Mouse (Mus musculus) stomach, postnatal 0 days (tissue): ENCODE data around the gene Dnaic1. TPM values are rescaled to one million over a fixed set of nuclear protein-coding genes. Genes with fewer than 3 reads are reported as not detected.

Source experiments
- ATAC-seq: fragments of 200-750 bp; cut with Nextera tagmentation; 2 replicates; pipeline ENCODE4 v1.8.0; 2017; ENCODE audit not compliant: low FRiP score, low TSS enrichment
- DNase-seq: peaks from one replicate; pipeline ENCODE4 v3.0.0-alpha.2; 2016; ENCODE audit warnings: low spot score
- H3K27ac ChIP-seq: fragments of 300-500 bp; sonication (generic); replicated peaks from 2 replicates; pipeline ENCODE4 v1.5.1; 2014; ENCODE audit warnings: mild to moderate bottlenecking, control low read depth
- H3K27me3 ChIP-seq: fragments of 300-500 bp; sonication (generic); 2 replicates; pipeline ENCODE4 v1.6.1; 2014; ENCODE audit warnings: low read length; ENCODE audit not compliant: control insufficient read depth, insufficient read depth
- H3K36me3 ChIP-seq: fragments of 300-500 bp; sonication (generic); 2 replicates; pipeline ENCODE4 v1.6.1; 2014; ENCODE audit warnings: low read length, mixed read lengths; ENCODE audit not compliant: control insufficient read depth, insufficient read depth
- H3K4me1 ChIP-seq: fragments of 300-500 bp; sonication (generic); replicated peaks from 2 replicates; pipeline ENCODE4 v1.6.1; 2014; ENCODE audit warnings: antibody characterized with exemption; ENCODE audit not compliant: control insufficient read depth, insufficient read depth
- H3K4me2 ChIP-seq: fragments of 300-500 bp; sonication (generic); replicated peaks from 2 replicates; pipeline ENCODE4 v1.6.1; 2014; ENCODE audit warnings: low read depth, mild to moderate bottlenecking, control low read depth, moderate library complexity
- H3K4me3 ChIP-seq: fragments of 300-500 bp; sonication (generic); 2 replicates; pipeline ENCODE4 v1.5.1; 2014; ENCODE audit warnings: low read depth, low read length, control low read depth
- H3K9ac ChIP-seq: fragments of 300-500 bp; sonication (generic); 2 replicates; pipeline ENCODE4 v1.6.1; 2014; ENCODE audit warnings: mild to moderate bottlenecking, low read length, control low read depth, mixed read lengths
- H3K9me3 ChIP-seq: fragments of 300-500 bp; sonication (generic); 2 replicates; pipeline ENCODE4 v1.6.1; 2016; ENCODE audit warnings: low read length; ENCODE audit not compliant: control insufficient read depth
- CTCF ChIP-seq: IDR thresholded peaks from 2 replicates; pipeline ENCODE4 v1.5.1; 2016; ENCODE audit warnings: antibody characterized with exemption, low read depth, mild to moderate bottlenecking, moderate library complexity
- EP300 ChIP-seq: optimal IDR thresholded peaks from 2 replicates; pipeline ENCODE3; 2016; ENCODE audit warnings: antibody characterized with exemption
- WGBS: fragments of 180-500 bp; shearing (Covaris S2); extraction: QIAGEN DNeasy Blood & Tissue Kit; methylation state at CpG from one replicate; pipeline ENCODE4 v1.1.7; 2014; 5-methylcytosine and 5-hydroxymethylcytosine counted together
- polyA plus RNA-seq: library from polyadenylated mRNA; unstranded; fragments of >200 nt; fragmentation: Nextera tagmentation; extraction: Ambion mirVana; gene quantifications from 2 replicates; pipeline ENCODE4 v1.2.1, GENCODE M21; 2015

Gene Dnaic1
- polyA plus RNA-seq, 1 experiment from 2014 or later, result 6.0 TPM

DNA sequence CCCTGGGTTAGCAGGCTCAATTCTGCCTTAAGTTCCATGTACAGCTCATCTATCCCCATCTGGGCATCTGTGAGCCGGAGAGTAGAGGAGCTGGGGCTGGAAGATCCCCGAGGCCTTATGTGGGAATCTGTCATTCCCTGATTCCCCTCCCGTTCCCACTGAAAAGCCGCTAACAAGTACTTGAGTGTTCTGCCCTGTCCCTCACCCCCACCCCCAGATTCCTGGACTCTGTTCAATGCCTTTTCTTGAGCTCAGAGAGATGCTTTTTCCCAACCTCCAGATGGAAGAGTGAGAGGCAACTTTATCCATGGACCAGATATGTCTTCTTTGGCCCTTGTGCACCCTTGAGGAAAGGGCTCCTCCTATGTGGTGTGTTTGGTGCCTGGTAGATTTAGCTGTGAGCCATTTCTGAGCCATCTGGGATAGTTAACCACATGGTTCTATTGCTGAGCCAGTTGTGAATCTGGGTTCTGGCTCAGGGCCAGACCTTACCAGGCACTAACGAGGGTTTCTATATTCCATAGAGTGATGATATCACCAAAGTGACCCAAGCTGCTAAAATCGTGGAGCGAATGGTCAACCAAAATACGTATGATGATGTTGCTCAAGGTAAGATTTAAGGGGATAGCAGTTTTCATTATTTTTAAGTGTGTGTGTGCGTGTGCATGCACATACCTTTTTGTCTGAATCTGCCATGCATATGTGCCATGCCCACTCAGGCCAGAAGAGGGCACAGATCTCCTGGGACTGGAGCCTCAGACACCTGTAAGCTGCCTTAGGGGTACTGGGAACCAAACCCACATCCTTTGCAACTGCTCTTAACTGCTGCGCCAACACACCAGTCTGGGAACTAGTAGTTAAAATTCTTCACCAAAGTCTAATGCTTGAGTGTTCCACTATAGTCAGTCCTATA lies 40.4 kb downstream of the Dnaic1 start:
- no peaks in the 10 kb centered on the region for H3K27me3 ChIP-seq
- no peak overlapping the region for H3K4me2 ChIP-seq
- no peak for DNase-seq
- TF ChIP-seq CTCF, result peak; percentile 51
- no peak for TF ChIP-seq EP300
- H3K36me3 ChIP-seq, result no peaks in the 10 kb centered on the region
- WGBS, result 74% methylated on average over 10 of the region's 10 CpGs
- no peaks in the 10 kb centered on the region for H3K9me3 ChIP-seq
- H3K9ac ChIP-seq, result no peak overlapping the region
- ATAC-seq, result no peak
- H3K4me1 ChIP-seq, result no peaks in the 10 kb centered on the region
- no peak overlapping the region for H3K27ac ChIP-seq
- H3K4me3 ChIP-seq, result no peak overlapping the region

- no peak for TF ChIP-seq CTCF
- no peak for TF ChIP-seq EP300
- no peak overlapping the region for H3K9ac ChIP-seq
- no peaks in the 10 kb centered on the region for H3K4me1 ChIP-seq
- H3K36me3 ChIP-seq, result no peaks in the 10 kb centered on the region
- 42% methylated on average over 6 of the region's 6 CpGs for WGBS
- H3K4me2 ChIP-seq, result no peak overlapping the region
- H3K27me3 ChIP-seq, result no peaks in the 10 kb centered on the region
- DNase-seq, result no peak
- ATAC-seq, result no peak
- no peaks in the 10 kb centered on the region for H3K9me3 ChIP-seq
- H3K27ac ChIP-seq, result no peak overlapping the region
- no peak overlapping the region for H3K4me3 ChIP-seq
These were observed 41.0 kb downstream of the Dnaic1 start for GRCm38 (mm10) chr4:41610594-41610980.

DNA sequence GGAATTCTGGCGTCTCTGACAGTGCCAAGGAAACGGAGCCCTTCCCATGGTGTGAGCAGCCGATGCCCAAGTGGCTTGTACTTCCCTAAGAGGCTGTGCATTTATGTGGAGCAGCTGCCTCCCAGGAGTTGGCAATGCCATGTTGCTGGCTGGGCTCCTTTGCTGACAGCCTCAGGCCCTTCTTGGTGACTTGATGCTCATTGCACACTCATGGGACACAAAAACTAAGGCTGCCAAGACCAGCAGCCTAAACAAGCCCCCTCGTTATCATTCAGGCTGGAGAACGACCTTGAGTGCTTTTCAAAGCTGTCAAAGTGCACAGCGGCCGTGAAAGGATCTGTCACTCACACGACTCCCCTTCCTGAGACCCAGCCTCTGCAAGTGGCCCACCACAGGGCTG lies 42.6 kb downstream of the Dnaic1 start:
- Histone ChIP-seq H3K27ac (no peak overlapping the region), H3K4me3 (no peak overlapping the region), H3K4me1 (no peaks in the 10 kb centered on the region), H3K4me2 (no peak overlapping the region), H3K36me3 (no peaks in the 10 kb centered on the region), H3K27me3 (no peaks in the 10 kb centered on the region), H3K9me3 (no peaks in the 10 kb centered on the region), H3K9ac (no peak overlapping the region)
- 67% methylated on average over 8 of the region's 8 CpGs for WGBS
- no peak for DNase-seq
- TF ChIP-seq CTCF (no peak), EP300 (no peak)
- ATAC-seq, result no peak

DNA sequence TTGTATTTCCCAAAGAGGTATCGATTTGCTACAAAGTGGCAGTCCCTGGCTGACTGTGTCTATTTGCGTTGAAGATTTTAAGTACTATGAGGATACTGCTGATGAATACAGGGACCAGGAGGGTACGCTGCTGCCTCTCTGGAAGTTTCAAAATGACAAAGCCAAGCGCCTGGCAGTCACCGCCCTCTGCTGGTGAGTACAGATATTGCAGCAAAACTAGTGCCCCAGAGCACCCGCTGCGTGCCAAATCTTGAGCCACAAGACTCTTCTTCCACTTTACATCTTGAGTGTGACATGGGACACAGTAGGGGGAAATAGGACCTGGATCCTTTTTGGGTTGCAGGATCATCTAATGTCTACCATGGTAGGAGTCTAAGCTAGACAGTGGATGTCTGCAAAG lies 44.6 kb downstream of the Dnaic1 start:
- TF ChIP-seq EP300, result no peak
- TF ChIP-seq CTCF, result peak; percentile 98
- DNase-seq (peak; percentile 67), ATAC-seq (no peak)
- Histone ChIP-seq H3K36me3 (no peaks in the 10 kb centered on the region), H3K4me1 (no peaks in the 10 kb centered on the region), H3K4me3 (no peak overlapping the region), H3K27me3 (no peaks in the 10 kb centered on the region), H3K4me2 (no peak overlapping the region), H3K27ac (no peak overlapping the region), H3K9me3 (no peaks in the 10 kb centered on the region), H3K9ac (no peak overlapping the region)
- 8% methylated on average over 7 of the region's 7 CpGs for WGBS

DNA sequence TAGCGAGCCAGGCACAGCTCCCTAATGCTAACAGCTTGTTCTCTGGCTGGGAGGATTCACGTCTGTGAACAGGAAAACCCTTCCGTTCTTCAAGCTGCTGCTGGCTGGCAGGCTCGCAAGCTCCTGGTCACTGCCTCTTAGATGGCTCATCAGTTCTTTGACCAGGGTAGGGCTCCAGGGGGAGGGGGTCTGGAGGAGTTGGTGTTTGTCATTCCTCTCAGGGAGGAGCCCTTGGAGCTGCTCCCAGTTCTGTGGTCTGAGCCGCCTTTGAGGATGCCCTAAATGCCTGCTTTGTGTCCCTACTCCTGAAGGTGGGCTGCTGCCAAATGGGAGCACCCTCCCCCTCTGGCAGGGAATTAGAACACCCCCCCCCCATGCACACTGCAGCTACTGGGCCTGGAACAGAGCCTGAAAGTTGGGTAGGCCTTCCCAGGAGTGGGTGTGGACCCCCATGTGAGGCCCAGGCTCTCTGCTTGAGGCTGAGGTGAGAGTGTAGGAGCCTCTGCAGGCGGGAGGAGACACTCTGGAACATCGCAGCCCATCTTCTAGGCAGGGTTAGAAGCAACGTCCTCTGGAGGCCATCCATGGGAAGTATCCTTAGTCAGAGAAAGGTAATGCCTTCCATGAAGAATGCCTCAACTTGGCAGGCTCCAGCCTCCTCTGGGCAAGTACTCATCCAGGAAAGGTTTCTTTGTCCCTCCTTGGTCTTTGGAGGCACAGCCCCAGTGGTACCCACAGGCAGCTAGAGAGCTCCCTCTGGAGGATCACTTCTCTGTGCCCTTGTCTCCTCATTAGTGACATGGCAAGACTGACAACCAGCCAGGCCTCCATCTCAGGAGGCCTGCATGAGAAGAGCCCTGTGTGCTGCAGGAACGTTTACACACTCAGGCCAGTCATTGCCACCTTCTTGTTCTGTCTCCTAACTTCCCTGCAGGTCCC lies 46.4 kb downstream of the Dnaic1 start:
- Histone ChIP-seq H3K9ac (no peak overlapping the region), H3K4me2 (no peak overlapping the region), H3K4me3 (no peak overlapping the region), H3K27ac (peak overlapping the region; percentile 49; the same call in 1 of the 2 replicates), H3K36me3 (no peaks in the 10 kb centered on the region), H3K27me3 (no peaks in the 10 kb centered on the region), H3K9me3 (no peaks in the 10 kb centered on the region), H3K4me1 (no peaks in the 10 kb centered on the region)
- DNase-seq (peak; percentile 28), ATAC-seq (peak; percentile 62; the same call in 1 of the 2 replicates)
- 45% methylated on average over 9 of the region's 9 CpGs for WGBS
- TF ChIP-seq EP300 (no peak), CTCF (peak; percentile 37; the same call in 1 of the 2 replicates)
